Mouse (Mus musculus): Measurements from ENCODE around the gene Ppm1h.

- TF ChIP-seq POLR2A (IDR thresholded peaks at IDR 0.05; ENCODE audit: borderline replicate concordance, control insufficient read depth, low read depth, low read length) (no peak), CTCF (IDR thresholded peaks at IDR 0.05; ENCODE audit: control insufficient read depth, insufficient read depth, low read length) (no peak)
These were observed 6.5 kb upstream of the Ppm1h start for GRCm38 (mm10) chr10:122672044-122672443.

Measured in bone marrow, adult 2 months (tissue).